Mouse (Mus musculus) cerebellum, postnatal 10 days (tissue): ENCODE data around the gene St6gal1.
A peak's percentile ranks its signal among the peaks of the same experiment; 100 is the strongest.
"Not testable (repeated sequence)": the region's sequence is repeated elsewhere in the genome, so short reads cannot be mapped to it uniquely, and the experiment has no call there.

ENCODE experiments used
- DNase-seq, 2 experiments: peaks; one replicate each; pipeline ENCODE4 v3.0.0; 2021; ENCODE audit warnings: mixed read lengths in 2 of 2

The St6gal1 gene

DNA sequence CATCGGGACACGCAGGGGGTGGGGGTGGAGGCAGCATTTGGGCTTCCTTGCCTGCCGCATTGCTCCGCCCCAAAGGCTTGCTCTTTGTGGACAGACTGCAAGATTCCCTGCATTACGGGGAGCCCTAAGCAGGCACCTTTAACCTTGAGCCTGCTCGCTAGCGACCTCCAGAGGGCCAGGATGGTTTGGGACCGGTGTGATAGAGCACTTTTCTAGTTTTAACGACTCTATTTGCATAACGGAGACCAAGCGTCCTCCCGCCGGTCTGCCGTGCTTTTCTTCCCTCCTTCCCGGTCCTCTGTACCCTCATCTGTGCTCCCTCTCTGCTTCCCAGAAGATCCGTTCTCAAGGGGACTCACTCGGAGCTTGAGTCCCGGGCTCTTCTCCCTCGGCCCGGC, at the start of gene St6gal1:
Gene St6gal1 (plus strand): TSS at position 70 of the 398 bp plus-strand sequence.
- peak; percentile 87 to 90 for DNase-seq

DNA sequence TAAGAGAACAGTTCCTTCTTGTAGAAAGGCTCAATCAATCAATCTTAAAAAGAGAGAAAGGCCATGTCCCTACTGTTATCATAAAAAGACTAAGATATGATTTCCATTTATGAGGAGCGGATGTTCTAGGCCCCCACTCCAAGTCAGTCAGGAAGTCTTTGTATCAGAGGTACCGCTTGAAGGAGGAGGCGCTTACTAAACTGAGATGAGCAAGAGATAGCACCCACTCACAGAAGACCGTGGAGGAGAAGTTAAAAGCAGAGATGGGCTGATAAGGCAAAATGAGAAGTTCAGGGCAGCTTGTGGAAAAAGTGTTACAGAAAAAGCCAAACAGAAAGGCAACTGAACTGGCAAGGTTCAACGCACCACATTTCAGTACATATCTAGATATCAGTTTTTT, 49.7 kb upstream of the St6gal1 start:
- no peak for DNase-seq

DNA sequence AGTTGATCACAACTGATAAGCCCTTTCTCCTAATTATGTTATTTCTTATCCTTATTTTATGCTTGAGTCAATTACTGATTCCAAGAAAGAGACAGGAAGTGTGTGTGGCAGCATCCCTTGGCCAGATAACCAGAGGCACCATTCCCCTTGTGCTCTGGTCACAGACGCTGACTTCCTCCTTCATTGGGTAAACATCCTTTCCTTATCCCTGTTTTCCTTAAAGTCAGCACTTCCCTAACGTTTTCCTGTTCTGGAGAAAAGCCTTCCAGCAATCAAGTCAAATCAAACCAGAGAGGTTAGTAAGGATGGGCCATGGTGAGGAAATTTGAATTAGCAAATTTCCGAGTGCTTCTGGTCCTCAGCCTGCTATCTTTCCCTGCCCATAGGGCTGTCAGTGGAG, 48.6 kb upstream of the St6gal1 start:
- no peak for DNase-seq

DNA sequence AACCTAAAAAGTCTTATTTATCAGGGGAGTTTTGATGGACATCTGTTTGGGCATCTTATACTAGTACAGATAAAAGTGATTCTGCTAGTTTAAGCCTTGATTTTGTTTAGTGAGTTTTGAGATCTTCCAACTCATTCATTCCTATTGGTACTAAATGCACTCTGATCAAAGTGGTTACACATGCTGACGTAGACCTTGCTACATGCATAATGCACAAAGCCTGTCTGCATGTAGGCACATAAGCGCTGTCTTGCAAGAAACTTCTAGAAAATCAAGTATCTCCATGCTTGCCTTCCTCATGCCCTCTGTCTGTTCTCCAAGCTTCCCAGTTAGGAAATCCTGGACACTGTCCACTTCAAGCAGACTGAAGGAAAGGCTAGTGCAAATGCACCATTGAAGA, 46.7 kb upstream of the St6gal1 start:
- no peak for DNase-seq

DNA sequence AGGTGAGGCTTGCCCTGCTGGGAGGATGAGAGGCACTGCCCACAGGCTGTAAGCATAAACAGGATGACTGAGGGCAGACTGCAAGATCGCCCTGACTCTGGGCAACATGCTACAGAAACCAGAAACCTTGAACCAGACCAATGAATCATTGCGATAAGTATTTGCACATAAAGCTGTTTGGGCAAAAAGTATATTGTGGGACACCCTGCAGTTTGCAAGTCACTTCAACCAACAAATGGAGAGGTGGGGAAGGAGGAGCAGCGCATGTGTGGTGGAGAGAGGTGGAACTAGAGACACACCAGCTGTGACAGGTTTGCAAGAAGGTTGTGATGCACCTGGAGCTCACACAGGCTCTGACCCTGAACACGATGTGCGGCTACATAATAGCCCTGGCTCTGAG, 45.7 kb upstream of the St6gal1 start:
- no peak for DNase-seq

DNA sequence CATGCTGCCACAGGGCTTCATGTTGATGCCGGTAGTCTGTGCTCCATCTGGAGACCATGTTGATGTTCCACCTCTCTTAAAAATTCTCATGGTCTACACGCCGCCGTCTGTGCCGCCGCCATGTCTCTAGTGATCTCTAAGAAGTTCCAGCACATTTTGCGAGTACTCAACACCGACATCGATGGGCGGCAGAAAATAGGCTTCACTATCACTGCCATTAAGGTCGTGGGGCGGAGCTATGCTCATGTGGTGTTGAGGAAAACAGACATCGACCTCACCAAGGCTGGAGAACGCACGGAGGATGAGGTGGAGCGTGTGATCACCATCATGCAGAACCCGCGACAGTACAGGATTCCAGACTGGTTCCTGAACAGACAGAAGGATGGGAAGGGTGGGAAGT, 45.1 kb upstream of the St6gal1 start:
- DNase-seq = not testable (repeated sequence)

DNA sequence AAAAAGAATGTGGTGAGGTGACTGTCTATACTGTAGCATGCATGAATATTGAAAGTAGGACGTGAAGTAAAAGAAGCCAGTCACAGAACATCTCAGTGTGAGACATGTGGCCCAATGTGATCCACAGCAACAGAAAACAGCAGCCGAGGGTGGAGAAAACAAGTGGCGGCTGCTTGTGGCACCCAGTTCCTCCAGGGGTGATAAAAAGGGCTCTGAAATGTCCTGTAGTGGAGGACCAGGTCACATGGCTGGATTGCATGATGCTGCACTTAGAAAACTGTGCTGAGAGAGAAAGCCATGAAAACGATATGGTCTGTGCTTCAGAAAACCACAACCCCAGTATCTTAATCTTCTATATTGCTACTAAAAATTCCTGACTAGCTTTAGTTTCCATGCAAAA, 43.5 kb upstream of the St6gal1 start:
- DNase-seq = no peak

DNA sequence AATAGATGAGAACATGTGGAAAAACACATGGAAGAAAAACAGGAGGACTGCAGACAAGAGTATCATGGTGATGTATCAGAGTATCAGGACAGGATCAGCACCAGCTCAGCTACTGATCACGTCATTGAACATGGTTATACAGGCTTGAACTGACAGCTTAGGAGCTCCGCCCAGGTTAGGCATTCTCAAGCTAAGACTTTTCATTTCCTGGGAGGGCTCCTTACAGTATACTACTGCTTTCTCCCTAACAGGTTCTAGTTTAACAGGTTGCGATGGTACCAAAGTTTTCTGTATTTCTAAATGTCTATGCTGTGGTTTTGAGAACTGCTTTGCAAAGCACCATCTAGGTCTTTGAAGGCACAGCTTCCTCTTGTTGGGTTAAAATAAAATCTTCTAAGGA, 43.1 kb upstream of the St6gal1 start:
- no peak for DNase-seq

DNA sequence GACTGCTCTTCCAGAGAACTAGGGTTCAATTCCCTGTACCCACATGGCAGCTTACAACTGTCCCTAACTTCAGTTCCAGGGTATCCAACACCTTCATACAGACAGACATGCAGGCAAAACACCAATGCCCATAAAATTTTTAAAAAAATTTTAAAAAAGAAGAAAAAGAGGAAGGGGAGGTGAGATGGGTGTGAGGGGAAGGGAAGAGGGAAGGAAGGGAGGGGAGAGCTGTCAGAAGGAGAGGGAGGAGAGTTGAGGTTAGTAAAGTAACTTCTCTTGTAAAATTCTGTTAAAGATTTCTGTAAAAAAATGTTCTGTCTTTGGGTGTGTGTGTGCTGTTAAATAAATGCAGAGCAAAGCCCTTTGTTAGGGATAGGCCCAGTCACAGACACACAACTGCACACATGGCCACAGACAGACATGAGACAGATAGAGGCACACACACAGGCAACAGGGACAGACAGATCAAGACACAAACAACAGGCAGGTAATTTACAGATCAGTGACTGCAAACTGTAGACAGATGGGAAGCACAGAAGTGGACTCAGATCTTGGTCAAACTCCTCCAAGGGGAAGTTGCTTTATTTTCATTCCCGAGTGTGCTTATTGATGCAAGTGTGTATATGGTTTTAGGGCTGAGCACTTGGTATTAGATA, 42.5 kb upstream of the St6gal1 start:
- no peak for DNase-seq

DNA sequence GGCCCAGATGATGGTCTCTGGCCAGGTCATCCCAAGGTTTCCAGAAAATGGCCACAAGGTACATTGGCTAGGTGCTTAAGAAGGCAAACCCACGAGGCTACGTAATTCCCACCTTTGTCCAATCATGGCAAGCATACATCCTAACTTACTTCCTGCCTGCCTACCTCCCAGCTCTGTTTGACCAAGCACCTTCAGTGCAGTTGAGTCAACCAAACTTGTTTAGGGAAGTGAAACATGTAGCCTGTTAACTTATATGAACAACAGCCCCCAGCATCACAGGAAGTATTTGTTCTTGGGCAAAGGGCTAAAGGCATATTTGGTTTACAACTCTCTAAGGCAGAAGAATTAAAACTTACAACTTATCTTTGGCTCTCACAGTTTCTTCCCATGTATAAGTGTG, 38.7 kb upstream of the St6gal1 start:
- no peak for DNase-seq

DNA sequence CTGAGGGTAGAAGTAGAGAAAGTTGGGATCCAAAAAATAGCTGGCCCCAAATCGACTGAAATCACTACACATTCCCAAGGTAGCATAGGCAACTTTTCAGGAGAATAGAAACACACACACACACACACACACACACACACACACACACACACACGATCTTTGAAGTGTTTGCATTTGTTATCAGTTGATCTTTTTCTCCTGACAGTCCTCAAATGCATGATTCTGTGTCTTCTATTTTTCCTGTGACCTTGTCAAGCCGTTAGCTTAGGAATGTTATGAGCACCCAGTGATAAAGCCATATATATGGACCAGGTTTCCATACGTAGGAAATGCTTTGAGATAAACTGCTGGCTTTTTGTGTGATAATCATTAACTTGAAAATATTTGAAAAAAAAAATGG, 38.1 kb upstream of the St6gal1 start:
- DNase-seq = no peak

DNA sequence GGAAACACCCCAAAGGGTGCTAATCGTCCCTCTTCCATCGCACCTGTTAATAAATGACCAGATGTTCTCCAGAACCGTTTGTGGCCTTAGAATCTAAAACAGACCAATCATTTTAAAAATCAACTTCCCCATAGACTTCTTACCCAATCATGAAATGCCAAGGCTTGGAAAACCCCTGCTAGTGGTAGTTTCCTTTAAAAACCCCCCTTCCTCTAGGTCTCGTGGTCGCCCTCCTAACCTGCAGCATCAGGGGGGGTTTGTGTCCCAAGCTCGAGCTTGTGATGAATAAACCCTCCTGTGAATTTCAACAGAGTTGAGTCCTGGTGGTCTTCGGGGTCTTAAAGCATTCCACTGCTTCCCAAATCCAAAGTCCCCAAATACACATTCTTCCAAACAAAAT, 36.6 kb upstream of the St6gal1 start:
- DNase-seq = no peak

DNA sequence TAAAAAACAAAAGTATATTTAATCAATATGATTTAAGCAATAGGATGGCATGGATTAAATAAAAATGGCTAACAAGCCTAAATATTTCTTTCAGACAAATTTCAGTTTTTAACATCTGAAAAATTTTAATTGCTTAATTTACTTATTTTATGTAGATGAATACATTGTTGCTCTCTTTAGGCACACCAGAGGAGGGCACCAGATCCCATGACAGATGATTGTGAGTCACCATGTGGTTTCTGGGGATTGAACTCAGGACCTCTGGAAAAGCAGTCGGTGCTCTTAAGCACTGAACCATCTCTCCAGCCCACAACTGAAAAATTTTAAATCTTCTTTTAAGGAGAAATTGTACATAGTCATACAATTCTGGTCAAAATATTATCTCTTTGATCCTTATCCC, 34.9 kb upstream of the St6gal1 start:
- DNase-seq = no peak

DNA sequence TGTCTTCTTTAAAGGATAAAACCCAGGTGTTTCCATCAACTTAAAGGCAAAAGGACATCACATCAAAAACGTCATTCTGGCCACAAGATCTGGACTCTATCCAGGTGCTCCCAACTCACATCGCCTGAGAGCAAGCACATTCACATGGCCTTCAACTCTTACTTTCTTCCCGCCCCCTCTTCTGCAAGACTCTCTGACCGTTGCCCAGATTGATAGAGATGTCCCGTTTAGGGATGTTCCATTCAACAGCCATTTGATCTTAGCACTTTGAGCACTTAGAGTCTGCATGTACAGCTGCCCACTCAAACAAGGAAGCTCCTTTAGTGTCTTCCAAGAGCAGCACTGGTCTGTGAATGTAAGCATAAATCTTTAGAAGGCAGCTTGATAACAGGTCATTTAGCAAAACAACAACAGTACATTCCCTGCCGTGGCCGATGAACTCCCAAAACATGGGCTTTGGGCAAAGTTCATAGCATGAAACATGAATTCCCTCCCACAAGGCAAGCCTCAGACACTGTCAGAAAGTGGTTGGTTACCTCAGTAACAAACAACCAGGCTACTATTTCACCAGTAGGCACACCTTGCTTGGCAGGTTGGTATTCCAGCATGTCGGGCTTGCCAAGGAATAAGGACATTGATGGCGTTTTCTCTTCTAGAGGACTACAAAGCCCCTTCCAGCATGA, 32.8 kb upstream of the St6gal1 start:
- no peak for DNase-seq

DNA sequence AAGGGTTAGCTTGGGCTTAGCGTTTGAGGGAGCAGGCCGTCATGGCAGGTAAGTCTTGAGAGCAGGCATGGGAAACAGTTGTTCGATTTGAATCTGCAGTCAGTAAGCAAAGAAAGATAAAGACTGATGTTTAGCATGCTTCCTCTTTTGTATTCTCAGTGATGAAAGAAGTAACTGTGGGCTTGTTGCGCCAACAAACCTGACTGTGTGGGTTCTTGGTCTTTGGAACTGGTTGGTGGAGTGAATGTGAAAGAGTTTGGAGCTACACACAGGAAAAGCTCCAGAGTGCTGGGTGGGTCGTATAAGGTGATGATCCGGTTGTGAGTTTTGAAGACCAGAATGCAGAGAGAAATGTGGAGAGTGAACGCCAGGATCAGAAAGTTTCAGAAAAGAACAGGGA, 28.9 kb upstream of the St6gal1 start:
- DNase-seq = no peak

DNA sequence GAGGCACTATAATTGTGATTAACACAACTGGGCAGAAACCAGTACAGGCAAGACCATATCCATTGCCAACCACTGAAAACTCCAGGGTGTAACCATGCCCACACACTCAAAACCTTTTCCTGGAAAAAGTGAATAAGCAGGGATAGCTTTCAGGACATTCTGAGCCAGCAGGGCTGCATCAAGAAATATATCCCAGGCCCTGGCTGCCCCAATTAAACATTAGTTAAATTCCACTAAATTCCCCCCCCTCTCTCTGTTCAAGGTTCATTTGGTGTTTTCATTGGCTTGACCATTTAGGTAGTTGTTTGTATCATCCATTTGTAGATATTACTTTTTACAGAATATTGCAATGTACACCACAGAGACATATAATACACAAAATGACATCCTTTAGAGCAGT, 28.2 kb upstream of the St6gal1 start:
- no peak for DNase-seq

DNA sequence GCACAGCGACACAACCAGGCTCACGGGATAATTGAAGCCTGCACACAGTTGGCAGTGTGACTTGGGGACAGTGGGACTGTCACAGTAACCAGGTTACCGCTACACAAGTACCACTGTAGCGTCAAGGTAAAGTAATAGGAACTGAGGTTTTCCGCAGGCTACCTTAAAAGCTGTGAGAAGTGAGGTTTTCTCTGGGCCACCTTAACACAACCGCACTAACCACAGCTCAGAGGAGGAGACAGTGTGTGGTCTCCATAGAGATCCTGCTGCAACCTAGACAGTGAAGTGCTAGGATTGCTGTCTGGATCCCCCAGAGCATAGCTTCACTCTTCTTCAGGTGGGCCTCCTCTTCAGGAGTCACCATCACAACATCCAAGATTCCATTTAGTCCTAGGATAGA, 27.7 kb upstream of the St6gal1 start:
- no peak for DNase-seq

DNA sequence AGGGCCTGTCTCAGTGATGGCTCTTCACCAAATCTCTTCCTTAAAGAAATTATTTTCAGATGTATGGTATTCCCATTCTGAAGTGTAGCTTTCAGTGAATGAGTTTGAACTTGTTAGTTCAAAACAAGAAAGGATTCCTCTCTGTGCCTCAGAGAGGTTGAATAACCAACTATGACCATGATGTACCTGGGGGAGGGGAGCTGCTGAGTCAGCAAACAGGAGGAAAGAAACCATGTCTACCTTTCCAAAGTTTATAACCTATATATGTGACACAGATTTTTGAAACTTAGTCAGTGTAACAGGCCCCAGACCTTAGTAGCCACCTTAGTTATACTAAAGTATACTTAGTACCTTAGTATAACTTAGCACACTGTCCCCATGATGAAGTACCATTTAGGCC, 23.0 kb upstream of the St6gal1 start:
- DNase-seq = no peak

DNA sequence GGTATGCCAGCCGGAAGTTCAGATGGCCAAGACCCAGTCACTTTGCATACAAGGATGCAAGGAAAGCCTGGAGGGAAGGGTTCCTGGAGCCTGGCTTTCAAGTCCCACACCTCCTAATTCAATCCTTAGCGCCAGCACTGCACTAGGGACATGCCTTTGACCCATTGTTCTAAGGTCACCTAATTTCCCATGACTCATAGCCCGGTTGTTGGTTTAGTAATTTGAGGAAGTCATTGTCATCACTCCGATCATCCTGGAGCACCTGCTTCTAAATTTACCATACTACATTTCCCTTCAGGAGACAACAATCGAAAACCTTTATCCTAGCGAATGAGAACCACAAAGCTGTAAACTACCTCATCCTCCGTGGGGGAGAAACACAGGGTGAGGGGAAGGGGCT, 10.2 kb upstream of the St6gal1 start:
- DNase-seq = no peak

DNA sequence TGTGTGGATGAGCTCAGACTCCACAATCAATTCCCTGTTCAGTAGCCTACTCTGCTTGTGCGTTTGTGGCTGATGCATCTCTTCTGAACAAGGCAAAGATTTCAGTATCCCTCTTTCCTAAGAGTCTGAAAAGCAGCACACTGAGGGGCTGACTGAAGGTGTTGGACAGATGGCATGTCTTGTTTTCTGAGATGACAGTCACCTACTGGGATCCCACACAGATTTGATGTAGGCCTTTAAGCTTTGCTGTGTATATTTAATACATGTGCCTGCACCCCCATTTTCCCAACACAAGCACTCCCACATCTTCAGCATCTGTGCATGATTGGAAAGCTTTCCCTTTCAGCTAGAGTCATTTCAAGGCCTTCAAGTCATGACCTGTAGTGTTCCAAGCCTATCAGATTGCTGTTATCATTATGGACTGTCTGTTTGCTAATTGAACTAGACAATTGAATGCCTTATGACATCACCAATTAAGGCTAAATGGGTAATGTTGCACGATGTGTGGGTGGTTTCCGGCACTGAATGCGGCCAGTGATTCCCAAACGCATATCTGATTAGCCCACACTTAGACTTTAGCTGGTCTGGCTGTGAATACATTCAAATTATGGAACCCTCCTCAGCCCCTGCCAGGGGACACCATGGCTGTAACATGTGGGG, 9.2 kb upstream of the St6gal1 start:
- DNase-seq = no peak

DNA sequence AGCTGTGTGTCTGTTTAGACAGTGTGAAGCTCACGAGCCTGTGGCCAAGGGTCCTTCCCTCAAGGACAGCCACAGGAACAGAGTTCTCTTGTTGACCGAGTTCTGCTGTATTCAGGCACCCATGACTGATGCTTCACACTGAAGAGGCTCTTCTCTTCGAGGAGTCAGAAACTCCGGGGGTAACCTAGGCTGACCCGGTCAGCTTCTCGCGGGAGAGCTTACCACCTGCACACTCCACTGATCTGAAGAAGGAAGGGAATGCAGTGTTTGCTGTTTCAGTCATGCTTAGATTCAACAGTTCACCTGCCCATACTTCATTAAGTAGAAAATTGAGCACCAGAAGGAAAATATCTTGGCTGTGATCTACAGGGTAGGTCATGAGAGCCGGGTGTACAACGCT, 8.2 kb upstream of the St6gal1 start:
- no peak for DNase-seq

DNA sequence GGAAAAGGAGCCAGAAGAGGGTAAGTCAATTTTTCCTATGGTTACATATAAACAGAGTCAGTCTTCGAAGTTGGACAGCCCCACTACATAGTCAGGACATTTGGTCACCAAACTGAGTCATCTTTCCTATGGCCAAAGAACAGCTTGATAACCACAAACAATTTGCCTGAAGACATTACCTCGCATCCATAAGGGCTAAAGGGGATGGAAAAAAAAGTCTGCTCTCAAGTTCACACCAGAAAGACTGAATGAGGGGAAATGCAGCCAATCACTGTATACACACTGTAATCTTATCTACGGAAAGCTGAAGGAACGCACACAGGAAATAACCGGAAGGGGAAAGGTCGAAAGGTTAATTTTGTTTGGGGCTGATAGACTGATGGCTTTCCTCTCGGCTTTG, 6.2 kb upstream of the St6gal1 start:
- DNase-seq = no peak

DNA sequence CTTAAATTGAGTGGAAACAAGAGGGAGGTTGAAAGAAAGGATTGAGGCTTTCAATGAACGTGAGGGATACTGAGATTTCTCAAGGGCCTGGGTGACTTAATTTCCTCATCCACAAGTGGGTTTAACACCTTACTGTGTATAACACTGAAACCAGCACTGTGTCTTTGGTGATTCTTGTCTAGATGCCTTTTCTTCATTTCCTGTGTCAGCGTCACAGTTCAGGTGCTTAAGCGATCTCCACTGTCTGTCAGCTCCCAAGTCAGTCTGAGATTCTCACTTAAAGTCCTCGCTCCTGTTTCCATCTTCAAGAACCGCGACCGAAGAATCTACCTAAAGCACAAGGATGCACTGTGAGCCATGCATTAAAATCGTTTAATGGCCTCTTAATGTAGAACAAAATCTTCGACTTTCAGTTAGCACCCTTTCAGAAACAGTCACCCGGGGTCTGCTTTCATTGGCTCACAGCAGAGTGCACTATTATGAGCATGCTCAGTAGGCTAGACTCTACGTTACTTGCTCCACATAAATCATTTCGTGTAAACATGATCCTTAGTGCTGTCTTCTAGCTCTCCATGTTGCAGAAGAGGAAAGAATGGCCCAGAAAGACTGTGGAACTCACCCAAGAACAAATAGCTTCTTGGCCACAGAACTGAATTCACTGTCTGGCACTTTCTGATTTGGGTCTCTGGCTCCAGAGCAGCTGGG, 1.2 kb upstream of the St6gal1 start:
- DNase-seq = peak in 1 of 2 experiments; percentile 59
